Mouse (Mus musculus): ENCODE measurements around the gene Clip2. TPM values are rescaled to one million over a fixed set of nuclear protein-coding genes. Genes with fewer than 3 reads are reported as not detected.

The Clip2 gene
- polyA plus RNA-seq, 1 experiment from 2014 or later = 15.4 TPM

DNA sequence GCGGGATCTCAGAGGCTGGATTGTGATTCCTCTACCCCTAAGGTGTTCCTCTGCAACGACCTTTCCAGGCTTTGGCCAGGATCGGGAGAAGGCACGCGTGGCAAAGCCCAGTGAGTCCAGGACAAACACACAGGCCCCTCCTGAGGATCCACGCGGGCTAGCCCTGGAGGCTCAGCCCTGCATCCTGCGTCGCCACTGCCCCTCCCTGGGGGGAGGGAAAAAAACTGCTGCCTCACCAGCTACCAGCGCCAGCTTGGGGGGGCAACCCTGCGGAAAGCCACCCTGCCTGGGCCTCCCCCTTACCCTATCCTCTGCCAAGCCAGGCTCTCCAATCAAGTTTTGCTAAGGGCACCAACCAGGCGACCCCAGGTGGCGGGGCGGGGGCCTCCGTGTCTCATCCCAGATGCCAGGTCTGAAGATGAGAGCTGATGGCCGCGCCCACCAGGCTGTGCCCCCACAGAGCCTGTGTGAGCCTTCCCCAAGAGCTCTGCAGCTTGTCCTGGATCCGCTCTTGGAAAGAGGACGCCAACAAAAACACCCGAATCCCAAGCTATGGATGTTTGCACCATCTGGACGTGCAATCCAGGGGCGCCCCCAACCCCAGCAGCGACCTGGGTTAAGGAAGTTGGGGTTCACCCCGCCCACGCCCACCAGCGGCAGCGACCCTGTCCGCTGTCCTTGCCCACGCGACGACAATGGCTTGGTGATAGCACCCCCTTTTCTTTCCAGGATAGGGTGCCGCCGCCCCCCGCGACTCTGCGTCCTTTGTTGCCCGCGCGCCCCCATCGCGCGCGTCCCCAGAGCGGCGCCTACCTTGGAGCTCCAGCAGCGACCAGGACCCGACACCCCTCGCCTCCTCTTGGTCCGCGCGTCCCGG lies 763 bp downstream of the Clip2 start:
- peak; percentile 29 for ATAC-seq (ENCODE audit: low read depth)
- Histone ChIP-seq H3K9me3 (ENCODE audit: control insufficient read depth, low read length) (no peaks in the 10 kb centered on the region), H3K9ac (replicated peaks; ENCODE audit: low read depth, low read length) (peak overlapping the region; percentile 97), H3K27me3 (ENCODE audit: control insufficient read depth, insufficient read depth, low read length) (no peaks in the 10 kb centered on the region), H3K4me1 (ENCODE audit: control insufficient read depth, insufficient read depth, low read length) (peaks cover 33% of the 10 kb centered on the region), H3K27ac (ENCODE audit: low read depth, low read length) (peak overlapping the region; percentile 99), H3K4me3 (ENCODE audit: low read depth, low read length) (peak overlapping the region; percentile 89), H3K36me3 (ENCODE audit: control insufficient read depth, insufficient read depth, low read length) (no peaks in the 10 kb centered on the region), H3K4me2 (ENCODE audit: low read depth, low read length) (peak overlapping the region; percentile 72)
- WGBS = 1% methylated on average over 50 of the region's 52 CpGs

DNA sequence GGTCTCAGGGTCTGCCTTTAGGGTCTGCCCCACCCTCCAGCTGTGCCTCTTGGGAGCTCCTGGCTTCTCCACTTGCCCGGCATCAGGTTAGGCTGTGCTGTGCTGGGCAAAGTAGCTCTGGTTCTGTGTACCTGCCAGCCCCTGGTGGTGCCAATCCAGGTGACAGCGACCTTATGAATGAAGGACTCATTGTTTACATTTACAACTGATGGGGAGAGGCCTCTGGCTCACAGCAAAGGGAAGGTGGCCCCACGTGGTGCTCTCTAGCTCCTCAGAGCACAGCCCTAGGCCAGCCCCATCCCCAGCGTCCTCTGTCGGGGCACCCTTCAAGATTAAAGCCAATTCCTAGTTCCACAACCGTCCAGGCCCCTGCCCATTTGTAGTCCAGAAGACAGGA lies 1.4 kb downstream of the Clip2 start:
- peaks cover 38% of the 10 kb centered on the region for H3K4me1 ChIP-seq (ENCODE audit: control insufficient read depth, insufficient read depth, low read length)
- 7% methylated on average over 6 of the region's 6 CpGs for WGBS
- H3K27ac ChIP-seq (ENCODE audit: low read depth, low read length) = peak overlapping the region; percentile 99
- H3K9me3 ChIP-seq (ENCODE audit: control insufficient read depth, low read length) = no peaks in the 10 kb centered on the region
- no peaks in the 10 kb centered on the region for H3K36me3 ChIP-seq (ENCODE audit: control insufficient read depth, insufficient read depth, low read length)
- H3K9ac ChIP-seq (replicated peaks; ENCODE audit: low read depth, low read length) = peak overlapping the region; percentile 97
- H3K4me2 ChIP-seq (ENCODE audit: low read depth, low read length) = peak overlapping the region; percentile 72
- H3K27me3 ChIP-seq (ENCODE audit: control insufficient read depth, insufficient read depth, low read length) = no peaks in the 10 kb centered on the region
- peak overlapping the region; percentile 89 for H3K4me3 ChIP-seq (ENCODE audit: low read depth, low read length)
- ATAC-seq (ENCODE audit: low read depth) = no peak; the same call in 1 of the 2 replicates

DNA sequence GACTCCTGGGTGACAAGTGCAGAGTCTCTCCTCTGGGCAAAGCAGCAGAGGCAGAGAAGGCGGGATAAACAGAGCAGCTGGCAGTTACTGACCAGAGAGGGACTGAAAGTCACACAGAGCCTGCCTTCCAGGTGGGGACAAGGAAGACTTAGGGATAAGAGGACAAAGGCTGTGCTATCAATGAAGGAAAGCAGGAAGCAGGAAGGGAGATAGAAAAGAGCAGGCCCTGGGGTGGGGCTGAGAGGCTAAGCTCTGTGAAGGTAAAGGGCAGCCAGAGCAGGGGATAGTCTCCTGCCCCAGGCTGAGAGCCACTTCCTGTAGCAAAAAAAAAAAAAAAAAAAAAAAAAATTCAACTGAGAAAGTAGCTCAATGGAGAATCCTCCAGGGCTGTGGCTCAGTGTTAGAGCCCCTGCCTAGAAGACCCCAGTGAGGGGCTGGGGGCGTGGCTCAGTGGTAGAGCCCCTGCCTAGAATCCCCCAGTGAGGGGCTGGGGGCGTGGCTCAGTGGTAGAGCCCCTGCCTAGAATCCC lies 2.5 kb downstream of the Clip2 start:
- Histone ChIP-seq H3K27ac (ENCODE audit: low read depth, low read length) (no peak overlapping the region), H3K4me1 (ENCODE audit: control insufficient read depth, insufficient read depth, low read length) (peaks cover 36% of the 10 kb centered on the region), H3K27me3 (ENCODE audit: control insufficient read depth, insufficient read depth, low read length) (no peaks in the 10 kb centered on the region), H3K4me2 (ENCODE audit: low read depth, low read length) (peak overlapping the region; percentile 72), H3K4me3 (ENCODE audit: low read depth, low read length) (0 out of 2 replicates have a peak overlapping the region, but pooled peaks have one; percentile 7), H3K9me3 (ENCODE audit: control insufficient read depth, low read length) (no peaks in the 10 kb centered on the region), H3K9ac (replicated peaks; ENCODE audit: low read depth, low read length) (no peak overlapping the region), H3K36me3 (ENCODE audit: control insufficient read depth, insufficient read depth, low read length) (no peaks in the 10 kb centered on the region; the same call in 1 of the 2 replicates)
- ATAC-seq (ENCODE audit: low read depth) = no peak
- 76% methylated on average over 2 of the region's 3 CpGs for WGBS

DNA sequence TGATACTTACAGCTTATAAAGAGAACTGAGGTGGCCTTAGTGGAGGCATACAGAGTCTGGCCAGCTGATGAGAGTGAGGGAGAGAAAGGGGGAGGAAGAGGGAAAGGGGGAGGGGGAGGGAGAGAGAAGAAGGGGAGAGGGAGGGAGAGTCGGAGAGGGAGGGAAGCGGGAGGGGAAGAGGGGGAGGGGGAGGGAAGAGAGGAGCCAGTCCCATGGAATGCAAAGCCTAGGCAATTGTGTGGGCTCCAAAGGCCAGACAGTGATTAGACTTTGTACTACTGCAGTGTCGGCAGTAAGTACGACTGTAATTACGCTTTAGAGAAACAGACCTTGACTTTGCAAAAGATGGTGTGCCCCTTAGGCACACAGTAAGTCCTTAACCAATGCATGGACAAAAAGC lies 3.9 kb downstream of the Clip2 start:
- Histone ChIP-seq H3K4me2 (ENCODE audit: low read depth, low read length) (0 out of 2 replicates have a peak overlapping the region, but pooled peaks have one; percentile 8), H3K36me3 (ENCODE audit: control insufficient read depth, insufficient read depth, low read length) (peaks cover 4% of the 10 kb centered on the region; the same call in 1 of the 2 replicates), H3K9me3 (ENCODE audit: control insufficient read depth, low read length) (no peaks in the 10 kb centered on the region), H3K27me3 (ENCODE audit: control insufficient read depth, insufficient read depth, low read length) (no peaks in the 10 kb centered on the region), H3K4me3 (ENCODE audit: low read depth, low read length) (0 out of 2 replicates have a peak overlapping the region, but pooled peaks have one; percentile 3), H3K4me1 (ENCODE audit: control insufficient read depth, insufficient read depth, low read length) (peaks cover 38% of the 10 kb centered on the region), H3K9ac (replicated peaks; ENCODE audit: low read depth, low read length) (no peak overlapping the region), H3K27ac (ENCODE audit: low read depth, low read length) (no peak overlapping the region)
- ATAC-seq (ENCODE audit: low read depth) = no peak
- WGBS = 43% methylated on average over 5 of the region's 5 CpGs

DNA sequence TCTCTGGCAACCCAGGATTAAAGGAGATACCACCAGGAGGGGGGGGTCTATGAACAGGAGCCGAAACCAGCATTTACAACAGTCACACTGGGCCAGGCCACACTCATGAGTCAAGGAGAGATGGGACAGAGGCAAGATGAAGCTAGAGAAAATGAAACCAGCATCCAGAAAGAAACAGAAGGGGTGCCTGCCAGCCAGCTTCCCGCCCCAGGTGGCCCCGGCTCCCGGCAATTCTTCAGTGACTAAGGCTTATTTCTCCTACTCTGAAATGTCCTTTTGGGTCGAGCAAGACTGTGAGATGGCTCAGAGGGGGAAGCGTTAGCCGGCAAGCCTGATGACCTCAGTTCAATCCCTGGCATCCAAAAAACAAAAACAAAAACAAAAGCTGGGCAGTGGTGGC lies 5.4 kb downstream of the Clip2 start:
- Histone ChIP-seq H3K4me1 (ENCODE audit: control insufficient read depth, insufficient read depth, low read length) (peaks cover 42% of the 10 kb centered on the region), H3K9ac (replicated peaks; ENCODE audit: low read depth, low read length) (no peak overlapping the region), H3K36me3 (ENCODE audit: control insufficient read depth, insufficient read depth, low read length) (peaks cover 4% of the 10 kb centered on the region; the same call in 1 of the 2 replicates), H3K4me3 (ENCODE audit: low read depth, low read length) (no peak overlapping the region), H3K27me3 (ENCODE audit: control insufficient read depth, insufficient read depth, low read length) (no peaks in the 10 kb centered on the region), H3K4me2 (ENCODE audit: low read depth, low read length) (0 out of 2 replicates have a peak overlapping the region, but pooled peaks have one; percentile 6), H3K9me3 (ENCODE audit: control insufficient read depth, low read length) (no peaks in the 10 kb centered on the region), H3K27ac (ENCODE audit: low read depth, low read length) (no peak overlapping the region)
- WGBS = 81% methylated on average over 7 of the region's 7 CpGs
- no peak for ATAC-seq (ENCODE audit: low read depth)

DNA sequence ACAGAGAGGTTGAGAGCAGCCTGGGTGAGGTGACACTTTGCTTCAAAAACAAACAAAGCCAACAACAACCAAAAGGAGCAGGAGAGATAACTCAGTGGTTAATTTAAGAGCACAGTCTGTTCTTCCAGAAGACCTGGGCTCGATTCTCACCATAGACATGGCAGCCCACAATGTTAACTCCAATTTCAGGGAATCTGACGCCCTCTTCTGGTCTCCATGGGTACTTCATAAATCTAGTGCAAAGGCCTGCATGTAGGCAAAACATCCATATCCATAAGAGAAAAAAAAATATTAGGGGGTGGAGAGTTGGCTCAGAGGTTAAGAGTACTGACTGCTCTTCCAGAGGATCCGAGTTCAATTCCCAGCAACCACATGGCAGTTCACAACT lies 7.0 kb downstream of the Clip2 start:
- no peak for ATAC-seq (ENCODE audit: low read depth)
- Histone ChIP-seq H3K27me3 (ENCODE audit: control insufficient read depth, insufficient read depth, low read length) (no peaks in the 10 kb centered on the region), H3K4me2 (ENCODE audit: low read depth, low read length) (no peak overlapping the region), H3K4me3 (ENCODE audit: low read depth, low read length) (no peak overlapping the region), H3K4me1 (ENCODE audit: control insufficient read depth, insufficient read depth, low read length) (peaks cover 44% of the 10 kb centered on the region), H3K27ac (ENCODE audit: low read depth, low read length) (no peak overlapping the region; the same call in 1 of the 2 replicates), H3K36me3 (ENCODE audit: control insufficient read depth, insufficient read depth, low read length) (peaks cover 4% of the 10 kb centered on the region; the same call in 1 of the 2 replicates), H3K9me3 (ENCODE audit: control insufficient read depth, low read length) (no peaks in the 10 kb centered on the region), H3K9ac (replicated peaks; ENCODE audit: low read depth, low read length) (no peak overlapping the region)
- WGBS = 72% methylated on average over 3 of the region's 3 CpGs

DNA sequence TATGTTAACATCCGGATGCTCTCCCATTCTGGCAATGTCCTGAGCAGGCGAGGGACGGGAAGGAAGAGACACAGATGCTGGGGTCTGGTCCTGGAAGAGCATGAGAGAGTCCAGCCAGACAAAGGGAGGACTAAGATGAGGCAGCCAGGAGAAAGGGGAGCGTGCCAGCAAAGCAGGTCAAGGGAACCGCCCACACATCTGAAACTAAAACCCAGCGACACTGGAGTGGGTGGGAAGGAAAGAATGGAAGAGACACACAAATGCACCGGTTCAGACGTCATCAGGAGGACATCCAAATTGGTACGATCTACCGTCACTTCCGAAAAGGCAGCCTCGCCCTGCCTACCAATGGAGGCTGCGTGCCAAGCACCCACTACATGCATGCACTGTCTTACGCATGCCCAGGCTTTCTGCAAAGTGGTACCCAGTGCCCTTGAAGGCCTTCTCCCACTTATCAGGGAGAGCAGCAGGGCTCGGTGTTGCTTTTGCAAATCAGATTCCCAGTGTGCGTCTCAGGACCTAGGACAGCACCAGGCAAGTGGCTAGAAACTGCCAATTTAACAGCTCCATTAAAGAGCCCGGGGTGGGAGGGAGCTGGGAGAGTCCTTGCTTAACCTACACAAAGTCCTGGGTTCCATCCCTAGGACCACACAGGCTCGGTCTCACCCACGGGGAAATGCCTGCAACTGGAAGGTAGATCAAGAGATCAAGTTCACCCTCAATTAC lies 7.6 kb downstream of the Clip2 start:
- 58% methylated on average over 19 of the region's 19 CpGs for WGBS
- H3K36me3 ChIP-seq (ENCODE audit: control insufficient read depth, insufficient read depth, low read length) = peaks cover 4% of the 10 kb centered on the region; the same call in 1 of the 2 replicates
- H3K4me3 ChIP-seq (ENCODE audit: low read depth, low read length) = no peak overlapping the region
- no peaks in the 10 kb centered on the region for H3K9me3 ChIP-seq (ENCODE audit: control insufficient read depth, low read length)
- no peak overlapping the region for H3K4me2 ChIP-seq (ENCODE audit: low read depth, low read length)
- ATAC-seq (ENCODE audit: low read depth) = no peak
- H3K4me1 ChIP-seq (ENCODE audit: control insufficient read depth, insufficient read depth, low read length) = peaks cover 42% of the 10 kb centered on the region
- H3K27ac ChIP-seq (ENCODE audit: low read depth, low read length) = peak overlapping the region; percentile 28
- H3K27me3 ChIP-seq (ENCODE audit: control insufficient read depth, insufficient read depth, low read length) = no peaks in the 10 kb centered on the region
- H3K9ac ChIP-seq (replicated peaks; ENCODE audit: low read depth, low read length) = no peak overlapping the region

DNA sequence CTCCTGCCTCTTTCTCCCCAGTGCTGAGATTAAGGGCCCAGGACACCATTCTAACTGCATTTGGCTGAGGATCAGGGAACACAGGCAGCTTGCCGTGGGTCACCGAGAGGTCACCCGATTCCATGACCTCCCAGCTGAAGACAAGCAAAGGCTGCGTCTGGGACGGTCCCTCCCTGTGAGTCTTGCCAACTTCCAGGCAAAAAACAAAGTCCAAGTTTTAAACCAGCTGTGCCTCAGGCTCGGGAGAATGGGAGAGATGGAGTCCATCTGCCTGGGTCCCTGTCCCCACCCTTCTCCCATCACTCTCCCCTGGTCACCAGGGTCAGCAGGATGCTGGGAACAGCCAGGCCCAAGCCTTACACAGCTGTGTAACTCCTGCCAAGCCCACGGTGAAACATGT lies 10.6 kb downstream of the Clip2 start:
- peaks cover 24% of the 10 kb centered on the region for H3K4me1 ChIP-seq (ENCODE audit: control insufficient read depth, insufficient read depth, low read length)
- WGBS = 34% methylated on average over 7 of the region's 7 CpGs
- H3K27ac ChIP-seq (ENCODE audit: low read depth, low read length) = no peak overlapping the region
- H3K9me3 ChIP-seq (ENCODE audit: control insufficient read depth, low read length) = no peaks in the 10 kb centered on the region
- no peak overlapping the region for H3K9ac ChIP-seq (replicated peaks; ENCODE audit: low read depth, low read length)
- ATAC-seq (ENCODE audit: low read depth) = no peak
- no peaks in the 10 kb centered on the region for H3K27me3 ChIP-seq (ENCODE audit: control insufficient read depth, insufficient read depth, low read length)
- H3K4me3 ChIP-seq (ENCODE audit: low read depth, low read length) = no peak overlapping the region
- peaks cover 4% of the 10 kb centered on the region; the same call in 1 of the 2 replicates for H3K36me3 ChIP-seq (ENCODE audit: control insufficient read depth, insufficient read depth, low read length)
- H3K4me2 ChIP-seq (ENCODE audit: low read depth, low read length) = no peak overlapping the region

Data from neural tube, embryonic 14.5 days (tissue).